Mouse (Mus musculus) MEL (cell line): ENCODE results near the gene Gm20388.

Experiments used
- CHD2 ChIP-seq: IDR thresholded peaks from 2 replicates; pipeline ENCODE4 v1.6.1; 2011; ENCODE audit warnings: low read length, improper control_type of control experiment
- CTCF ChIP-seq, 3 experiments: IDR thresholded peaks in 2 of 3; conservative IDR thresholded peaks in 1 of 3; 2 replicates each; pipeline ENCODE4 v1.5.1; 2011 to 2012; ENCODE audit warnings: low read length in 3 of 3, low read depth in 2 of 3, mild to moderate bottlenecking in 2 of 3, improper control_type of control experiment in 1 of 3, inconsistent platforms in 1 of 3, mixed read lengths in 1 of 3, moderate library complexity in 1 of 3; ENCODE audit not compliant: control insufficient read depth in 1 of 3, insufficient read depth in 1 of 3, poor library complexity in 1 of 3, severe bottlenecking in 1 of 3
- EP300 ChIP-seq, 2 experiments: IDR thresholded peaks; 2 replicates each; pipeline ENCODE4 v1.6.1; 2011; ENCODE audit warnings: improper control_type of control experiment in 2 of 2, low read length in 2 of 2, low read depth in 1 of 2, mild to moderate bottlenecking in 1 of 2
- ETS1 ChIP-seq: IDR thresholded peaks from 2 replicates; pipeline ENCODE4 v1.6.1; 2012; ENCODE audit warnings: low read depth, mild to moderate bottlenecking, inconsistent platforms, low read length, improper control_type of control experiment, moderate library complexity
- MAFK ChIP-seq: IDR thresholded peaks from 2 replicates; pipeline ENCODE4 v1.6.1; 2011; ENCODE audit warnings: low read depth, mild to moderate bottlenecking, low read length, improper control_type of control experiment, borderline replicate concordance
- MEF2A ChIP-seq: IDR thresholded peaks from 2 replicates; pipeline ENCODE4 v1.6.1; 2014; ENCODE audit warnings: low read depth, mild to moderate bottlenecking, inconsistent platforms, low read length, improper control_type of control experiment; ENCODE audit not compliant: poor library complexity, insufficient replicate concordance, severe bottlenecking; ENCODE audit errors: extremely low read depth
- NELFE ChIP-seq: IDR thresholded peaks from 2 replicates; pipeline ENCODE4 v1.6.1; 2011; ENCODE audit warnings: low read depth, low read length, improper control_type of control experiment
- SIN3A ChIP-seq: IDR thresholded peaks from 2 replicates; pipeline ENCODE4 v1.6.1; 2012; ENCODE audit warnings: low read length, improper control_type of control experiment, inconsistent platforms
- TCF12 ChIP-seq: IDR thresholded peaks from 2 replicates; pipeline ENCODE4 v1.6.1; 2014; ENCODE audit warnings: low read depth, mild to moderate bottlenecking, inconsistent platforms, low read length, improper control_type of control experiment, moderate library complexity
- ZC3H11A ChIP-seq: IDR thresholded peaks from 2 replicates; pipeline ENCODE4 v1.6.1; 2012; ENCODE audit warnings: low read depth, mild to moderate bottlenecking, inconsistent platforms, low read length, improper control_type of control experiment
- ZKSCAN1 ChIP-seq: IDR thresholded peaks from 2 replicates; pipeline ENCODE4 v1.6.1; 2012; ENCODE audit warnings: low read depth, mild to moderate bottlenecking, inconsistent platforms, low read length, improper control_type of control experiment, moderate library complexity
- ZNF384 ChIP-seq: IDR thresholded peaks from 2 replicates; pipeline ENCODE4 v1.6.1; 2012; ENCODE audit warnings: low read depth, mild to moderate bottlenecking, inconsistent platforms, low read length, improper control_type of control experiment

DNA sequence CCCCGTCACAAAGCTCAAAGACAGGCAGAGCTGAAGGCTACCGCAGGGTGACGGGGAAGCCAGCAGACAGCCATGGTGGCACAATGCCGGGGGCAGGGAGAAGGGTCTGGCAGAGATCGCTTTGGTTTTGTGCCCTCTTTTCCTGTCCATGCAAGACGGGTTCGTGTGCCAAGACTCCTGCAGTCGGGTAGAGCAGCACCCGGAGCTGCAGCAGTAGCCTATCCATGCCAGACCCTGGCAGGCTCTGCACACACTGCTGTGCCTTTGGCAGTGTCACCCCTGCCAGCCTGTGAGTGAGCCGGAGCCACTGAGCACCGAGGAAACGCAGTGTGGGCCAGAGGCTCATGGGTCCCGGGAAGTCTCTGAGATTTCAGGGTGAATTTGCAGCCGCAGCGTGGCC, 1363.0 kb downstream of the Gm20388 start:
- TF ChIP-seq TCF12 (no peak), ZC3H11A (no peak), CHD2 (no peak), ZKSCAN1 (no peak), CTCF (IDR thresholded peaks at IDR 0.05 in 2 of 3, conservative IDR thresholded peaks at IDR 0.05 in 1 of 3; ENCODE audit: control insufficient read depth in 1 of 3, insufficient read depth in 1 of 3, low read depth in 2 of 3, low read length in 3 of 3, poor library complexity in 1 of 3, severe bottlenecking in 1 of 3) (no peak), NELFE (no peak), EP300 (IDR thresholded peaks at IDR 0.05; ENCODE audit: low read depth in 1 of 2, low read length in 2 of 2) (no peak), ETS1 (no peak), ZNF384 (no peak), MAFK (no peak), MEF2A (no peak), SIN3A (no peak)
